Mouse (Mus musculus): ENCODE measurements around the gene Ankrd11. TPM values are rescaled to one million over a fixed set of nuclear protein-coding genes. Genes with fewer than 3 reads are reported as not detected.
A peak's percentile ranks its signal among the peaks of the same experiment; 100 is the strongest.

The Ankrd11 gene
- polyA plus RNA-seq, 1 experiment, result 79.2 TPM

DNA sequence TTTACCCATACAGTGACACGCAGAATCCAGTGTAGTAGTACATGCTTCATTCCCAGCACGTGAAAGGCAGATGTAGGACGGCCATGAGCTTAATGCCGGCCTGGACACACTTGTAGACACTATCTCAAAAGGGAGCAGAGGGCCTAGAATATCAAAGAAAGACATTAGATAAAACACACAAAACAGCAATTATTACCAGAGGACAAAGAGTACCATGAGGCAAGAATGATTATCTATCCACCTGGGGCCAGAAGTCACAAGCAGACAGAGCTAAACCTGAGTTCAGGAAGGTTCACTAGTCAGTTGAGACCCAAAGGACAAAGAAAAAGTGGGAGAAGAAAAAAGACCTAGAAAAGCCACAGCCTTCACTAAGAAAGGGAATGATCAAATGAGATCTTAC, 24.9 kb downstream of the Ankrd11 start:
- Histone ChIP-seq H3K4me3 (ENCODE audit: insufficient read depth, low read length) (no peak overlapping the region), H3K27ac (ENCODE audit: insufficient read depth, low read depth, low read length) (no peak overlapping the region), H3K4me1 (ENCODE audit: control insufficient read depth, insufficient read depth, low read length) (peaks cover 63% of the 10 kb centered on the region)
- no peak for TF ChIP-seq POLR2A (IDR thresholded peaks at IDR 0.05; ENCODE audit: borderline replicate concordance, low read depth, low read length)
- no peak for TF ChIP-seq CTCF (IDR thresholded peaks at IDR 0.05; ENCODE audit: low read depth, low read length)

DNA sequence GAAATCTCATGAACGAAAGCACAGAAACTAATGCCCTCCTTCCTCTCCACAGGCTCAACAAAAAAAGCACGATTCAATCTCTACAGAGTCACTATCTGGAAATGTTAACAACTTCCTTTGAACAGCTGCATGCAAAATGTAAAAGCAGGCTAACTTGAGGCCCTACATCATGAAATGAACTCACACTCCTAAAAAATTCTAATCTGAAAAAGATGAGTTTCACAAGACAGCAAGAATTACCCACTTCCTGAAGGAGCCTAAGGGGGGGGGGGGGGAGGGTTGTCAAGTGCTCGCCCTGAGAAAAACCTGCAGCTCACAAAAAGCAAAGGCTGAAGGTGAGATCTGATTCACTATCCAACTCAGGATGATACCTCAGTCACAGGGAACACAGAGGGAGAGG, 27.0 kb downstream of the Ankrd11 start:
- TF ChIP-seq POLR2A (IDR thresholded peaks at IDR 0.05; ENCODE audit: borderline replicate concordance, low read depth, low read length), result no peak
- TF ChIP-seq CTCF (IDR thresholded peaks at IDR 0.05; ENCODE audit: low read depth, low read length), result no peak
- peaks cover 57% of the 10 kb centered on the region for H3K4me1 ChIP-seq (ENCODE audit: control insufficient read depth, insufficient read depth, low read length)
- H3K27ac ChIP-seq (ENCODE audit: insufficient read depth, low read depth, low read length), result peak overlapping the region; percentile 19; the same call in 1 of the 2 replicates
- no peak overlapping the region for H3K4me3 ChIP-seq (ENCODE audit: insufficient read depth, low read length)

DNA sequence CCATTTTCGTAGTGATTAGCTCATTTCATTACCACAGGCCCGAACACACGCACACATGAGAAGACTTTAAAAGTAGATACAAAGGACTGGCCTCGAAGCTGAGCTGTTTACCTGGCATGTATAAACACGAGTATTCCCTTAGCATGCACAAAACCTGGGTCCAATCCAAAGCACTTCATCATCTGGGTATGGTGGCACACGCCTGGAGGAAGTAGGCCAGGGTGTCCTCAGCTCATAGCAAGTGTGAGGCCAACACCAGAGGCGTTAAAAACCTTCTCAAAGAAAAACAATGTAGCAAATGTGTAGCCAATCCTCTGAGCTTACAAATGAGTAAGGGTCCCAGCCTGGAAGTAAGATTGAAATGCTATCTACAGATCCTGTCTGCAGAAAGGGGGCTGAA, 27.6 kb downstream of the Ankrd11 start:
- no peak overlapping the region for H3K4me3 ChIP-seq (ENCODE audit: insufficient read depth, low read length)
- peak overlapping the region; percentile 27 for H3K27ac ChIP-seq (ENCODE audit: insufficient read depth, low read depth, low read length)
- TF ChIP-seq POLR2A (IDR thresholded peaks at IDR 0.05; ENCODE audit: borderline replicate concordance, low read depth, low read length), result no peak
- no peak for TF ChIP-seq CTCF (IDR thresholded peaks at IDR 0.05; ENCODE audit: low read depth, low read length)
- peaks cover 64% of the 10 kb centered on the region for H3K4me1 ChIP-seq (ENCODE audit: control insufficient read depth, insufficient read depth, low read length)

DNA sequence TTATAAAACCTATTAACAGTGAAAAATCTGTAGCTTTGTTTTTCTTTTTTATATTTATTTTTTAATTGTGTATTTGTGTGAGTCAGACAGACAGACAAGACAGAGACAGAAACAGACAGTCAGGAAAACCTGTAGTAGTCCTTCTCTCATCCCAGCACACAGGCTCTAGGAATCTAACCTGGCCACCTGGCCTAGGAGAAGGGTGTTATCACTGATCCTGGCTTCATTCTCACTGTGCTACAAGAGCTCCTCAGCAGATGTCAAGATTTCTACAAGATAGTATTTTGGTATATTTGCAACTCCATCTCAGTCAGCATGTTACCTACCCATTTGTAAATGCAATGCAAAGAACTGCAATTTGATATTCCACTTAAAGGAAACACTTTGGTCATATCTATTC, 30.8 kb downstream of the Ankrd11 start:
- Histone ChIP-seq H3K4me3 (ENCODE audit: insufficient read depth, low read length) (no peak overlapping the region), H3K4me1 (ENCODE audit: control insufficient read depth, insufficient read depth, low read length) (peaks cover 70% of the 10 kb centered on the region), H3K27ac (ENCODE audit: insufficient read depth, low read depth, low read length) (no peak overlapping the region)
- TF ChIP-seq CTCF (IDR thresholded peaks at IDR 0.05; ENCODE audit: low read depth, low read length) (no peak), POLR2A (IDR thresholded peaks at IDR 0.05; ENCODE audit: borderline replicate concordance, low read depth, low read length) (no peak)

DNA sequence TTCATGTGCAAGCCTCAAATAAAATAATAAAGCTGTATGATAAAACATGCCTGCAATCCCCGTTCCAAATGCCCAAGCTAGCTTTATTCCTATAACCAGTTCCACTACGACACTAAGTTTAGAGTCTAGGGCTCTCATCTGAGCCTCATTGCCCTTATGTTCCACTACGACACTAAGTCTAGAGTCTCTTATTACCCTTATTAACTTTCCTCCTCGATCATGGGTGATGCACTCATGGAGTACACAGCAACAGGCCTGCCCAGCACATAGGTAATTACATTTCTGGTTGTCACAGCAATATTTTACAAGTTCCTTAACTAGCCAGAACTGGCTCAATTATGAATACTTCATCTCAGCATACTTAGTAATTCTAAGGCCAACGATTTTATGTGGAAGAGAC, 36.3 kb downstream of the Ankrd11 start:
- Histone ChIP-seq H3K4me1 (ENCODE audit: control insufficient read depth, insufficient read depth, low read length) (peaks cover 74% of the 10 kb centered on the region), H3K27ac (ENCODE audit: insufficient read depth, low read depth, low read length) (no peak overlapping the region)

DNA sequence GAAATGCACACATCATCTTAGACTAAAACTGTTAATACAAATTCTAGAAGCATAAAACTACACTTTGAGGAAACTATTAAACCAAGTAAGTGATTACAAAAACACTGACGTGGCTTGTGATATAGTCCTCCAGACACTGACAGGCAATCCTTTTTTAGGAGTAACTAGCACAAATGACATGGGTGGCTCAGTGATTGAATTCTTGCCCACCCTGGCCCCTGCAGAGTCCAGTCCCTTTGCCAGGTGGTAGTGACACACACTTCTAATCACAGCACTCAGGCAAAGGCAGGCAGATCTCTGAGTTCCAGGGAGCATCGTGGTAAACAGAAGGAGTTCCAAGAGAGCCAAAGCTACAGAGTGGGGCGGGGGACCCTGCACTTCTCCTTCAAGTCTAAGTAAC, 36.7 kb downstream of the Ankrd11 start:
- TF ChIP-seq CTCF (IDR thresholded peaks at IDR 0.05; ENCODE audit: low read depth, low read length), result no peak
- no peak for TF ChIP-seq POLR2A (IDR thresholded peaks at IDR 0.05; ENCODE audit: borderline replicate concordance, low read depth, low read length)
- H3K4me3 ChIP-seq (ENCODE audit: insufficient read depth, low read length), result no peak overlapping the region
- peaks cover 74% of the 10 kb centered on the region for H3K4me1 ChIP-seq (ENCODE audit: control insufficient read depth, insufficient read depth, low read length)
- no peak overlapping the region for H3K27ac ChIP-seq (ENCODE audit: insufficient read depth, low read depth, low read length)

More for the DNA sequence above, 36.3 kb downstream of the Ankrd11 start:
- no peak overlapping the region for H3K4me3 ChIP-seq (ENCODE audit: insufficient read depth, low read length)
- TF ChIP-seq POLR2A (IDR thresholded peaks at IDR 0.05; ENCODE audit: borderline replicate concordance, low read depth, low read length) (no peak), CTCF (IDR thresholded peaks at IDR 0.05; ENCODE audit: low read depth, low read length) (no peak)

DNA sequence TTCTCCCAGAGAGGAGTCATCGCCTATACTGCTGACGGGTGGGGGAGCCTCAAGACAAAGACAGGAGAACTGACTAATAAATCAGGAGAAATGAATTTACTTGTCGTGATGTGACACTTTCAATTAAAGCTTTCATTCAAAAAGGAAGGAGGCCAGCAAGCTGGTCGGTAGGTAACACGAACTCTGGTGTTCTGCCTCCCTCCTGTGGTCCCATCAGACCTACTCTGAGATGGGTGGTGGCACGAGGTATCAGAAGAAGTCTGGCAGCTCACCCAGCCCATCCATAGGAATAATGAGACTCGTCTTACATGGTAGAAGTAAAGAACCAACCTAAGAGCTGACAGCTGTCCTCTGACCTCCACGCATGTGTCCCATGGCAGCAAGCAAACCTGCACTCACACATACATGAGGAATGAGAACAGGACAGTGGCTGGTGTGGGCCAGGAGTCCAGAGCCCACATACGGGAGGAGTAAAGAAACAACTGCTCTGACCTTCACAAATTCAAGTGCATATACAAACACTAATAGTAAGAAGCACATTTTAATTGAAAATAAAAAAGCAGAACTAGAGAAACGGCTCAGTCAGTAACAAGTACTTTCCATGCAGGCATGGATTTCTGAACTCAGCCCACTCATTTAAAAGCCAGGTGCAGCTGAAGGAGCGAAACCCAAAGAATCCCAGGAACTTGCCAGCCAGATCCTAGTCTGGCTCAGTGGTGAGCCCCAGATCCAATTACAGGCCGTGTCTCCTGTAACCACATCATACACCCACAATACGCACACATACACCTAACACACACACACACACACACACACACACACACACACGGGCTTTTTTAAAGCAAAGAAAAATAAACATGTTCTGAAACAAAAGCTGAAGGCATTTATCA, 37.8 kb downstream of the Ankrd11 start:
- Histone ChIP-seq H3K27ac (ENCODE audit: insufficient read depth, low read depth, low read length) (no peak overlapping the region), H3K4me1 (ENCODE audit: control insufficient read depth, insufficient read depth, low read length) (peaks cover 68% of the 10 kb centered on the region), H3K4me3 (ENCODE audit: insufficient read depth, low read length) (no peak overlapping the region)
- TF ChIP-seq CTCF (IDR thresholded peaks at IDR 0.05; ENCODE audit: low read depth, low read length) (no peak), POLR2A (IDR thresholded peaks at IDR 0.05; ENCODE audit: borderline replicate concordance, low read depth, low read length) (no peak)

DNA sequence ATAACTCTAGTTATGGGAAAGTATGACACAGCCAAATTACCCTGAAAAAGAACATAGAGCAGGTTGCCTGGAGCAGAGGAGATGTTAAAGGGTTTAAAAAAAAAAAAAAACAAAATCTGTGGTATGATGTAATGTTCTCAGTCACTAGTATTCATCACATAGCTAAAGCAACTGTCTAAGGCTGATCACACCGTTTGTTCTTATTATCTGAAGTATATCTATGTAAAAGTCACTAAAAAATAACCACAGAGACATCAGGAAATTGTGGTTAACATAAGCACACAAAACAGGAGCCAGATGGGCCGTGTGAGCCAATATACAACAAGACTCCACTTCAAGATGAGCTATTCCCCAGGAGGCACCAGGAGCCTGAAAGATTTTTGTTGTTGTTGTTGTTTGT, 41.8 kb downstream of the Ankrd11 start:
- Histone ChIP-seq H3K27ac (ENCODE audit: insufficient read depth, low read depth, low read length) (0 out of 2 replicates have a peak overlapping the region, but pooled peaks have one; percentile 15), H3K4me3 (ENCODE audit: insufficient read depth, low read length) (no peak overlapping the region), H3K4me1 (ENCODE audit: control insufficient read depth, insufficient read depth, low read length) (peaks cover 35% of the 10 kb centered on the region)
- no peak for TF ChIP-seq POLR2A (IDR thresholded peaks at IDR 0.05; ENCODE audit: borderline replicate concordance, low read depth, low read length)
- no peak for TF ChIP-seq CTCF (IDR thresholded peaks at IDR 0.05; ENCODE audit: low read depth, low read length)

DNA sequence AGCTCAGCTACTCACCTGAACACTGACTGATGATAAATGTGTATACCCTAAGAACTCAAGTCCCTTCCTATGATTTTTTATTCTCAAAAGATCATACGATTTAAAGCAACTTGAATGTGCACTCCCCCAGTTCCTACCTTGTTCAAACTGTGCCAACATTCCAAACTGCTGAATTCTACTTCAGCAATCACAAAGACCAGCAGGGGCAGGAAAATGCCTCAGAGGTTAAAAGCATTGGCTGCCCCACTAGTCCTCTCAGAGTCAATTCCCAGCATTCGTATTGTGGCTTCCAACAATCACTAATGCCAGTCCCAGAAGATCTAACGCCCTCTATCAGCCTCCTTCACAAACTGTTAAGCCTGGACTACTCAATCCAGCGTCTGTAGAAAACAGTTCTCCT, 44.1 kb downstream of the Ankrd11 start:
- TF ChIP-seq CTCF (IDR thresholded peaks at IDR 0.05; ENCODE audit: low read depth, low read length), result no peak
- TF ChIP-seq POLR2A (IDR thresholded peaks at IDR 0.05; ENCODE audit: borderline replicate concordance, low read depth, low read length), result no peak
- no peak overlapping the region for H3K27ac ChIP-seq (ENCODE audit: insufficient read depth, low read depth, low read length)
- H3K4me3 ChIP-seq (ENCODE audit: insufficient read depth, low read length), result no peak overlapping the region
- H3K4me1 ChIP-seq (ENCODE audit: control insufficient read depth, insufficient read depth, low read length), result peaks cover 38% of the 10 kb centered on the region

DNA sequence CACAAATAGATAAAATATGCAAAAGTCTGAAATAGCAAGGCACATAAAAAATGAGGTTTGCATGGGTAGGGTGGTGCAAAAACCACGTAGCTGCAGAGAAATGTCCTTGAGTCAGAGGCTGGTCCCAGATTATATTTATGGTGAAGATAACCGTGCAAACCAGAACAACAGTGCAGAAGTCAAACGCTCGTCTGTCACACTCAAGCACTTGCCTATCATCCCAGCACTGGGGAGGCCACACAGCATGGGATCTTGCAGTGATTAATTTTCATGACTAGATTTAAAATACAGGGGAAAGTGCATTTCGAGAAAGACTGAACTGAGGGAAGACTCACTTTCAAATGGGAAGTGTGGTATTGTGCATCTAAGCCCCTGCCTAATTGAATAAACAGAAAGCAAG, 48.3 kb downstream of the Ankrd11 start:
- TF ChIP-seq CTCF (IDR thresholded peaks at IDR 0.05; ENCODE audit: low read depth, low read length) (no peak), POLR2A (IDR thresholded peaks at IDR 0.05; ENCODE audit: borderline replicate concordance, low read depth, low read length) (no peak)
- H3K4me3 ChIP-seq (ENCODE audit: insufficient read depth, low read length), result no peak overlapping the region
- no peak overlapping the region for H3K27ac ChIP-seq (ENCODE audit: insufficient read depth, low read depth, low read length)
- peaks cover 53% of the 10 kb centered on the region for H3K4me1 ChIP-seq (ENCODE audit: control insufficient read depth, insufficient read depth, low read length)
